Mouse (Mus musculus): Measurements from ENCODE around the gene Ammecr1. TPM values are rescaled to one million over a fixed set of nuclear protein-coding genes. Genes with fewer than 3 reads are reported as not detected.

The Ammecr1 gene
- 13.1 TPM for polyA plus RNA-seq (2014; fragmentation: Illumina TruSeq; extraction: RNeasy Lipid Tissue Mini Kit (QIAGEN cat#74804); ENCODE audit: low replicate concordance)

GRCm38 (mm10) chrX:142966008-142966966 is at the start of gene Ammecr1:
Gene Ammecr1, minus strand, starts transcription at chrX:142966728.

Other genes starting within 250 kb of the Ammecr1 start
- not detected for gene Rtl9, start 132.9 kb upstream of the Ammecr1 start, polyA plus RNA-seq (2014; fragmentation: Illumina TruSeq; extraction: RNeasy Lipid Tissue Mini Kit (QIAGEN cat#74804); ENCODE audit: low replicate concordance)